Mouse (Mus musculus) cerebellum, adult 11 months (tissue): Measurements from ENCODE around the gene Slc7a12.

Experiments
- DNase-seq: peaks from one replicate; pipeline ENCODE4 v3.0.0; 2022

Slc7a12 gene

DNA sequence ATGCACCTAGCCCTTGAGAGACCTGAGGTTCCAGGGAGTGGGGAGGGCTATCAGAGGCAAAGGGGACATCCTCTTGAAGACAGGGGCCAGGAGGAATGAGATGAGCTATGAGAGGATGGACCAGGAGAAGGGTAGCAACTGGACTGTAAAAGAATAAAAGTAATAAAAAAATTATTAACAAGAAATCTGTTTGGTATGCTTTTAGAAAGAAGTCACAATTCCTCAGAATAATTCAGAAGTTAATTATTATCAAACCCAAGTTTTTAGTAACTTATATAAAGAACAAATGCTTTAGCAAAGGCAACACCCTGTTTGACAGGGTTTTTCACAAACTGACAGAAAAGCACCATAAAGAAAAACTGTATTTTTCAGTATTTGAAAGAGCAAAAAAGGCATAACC lies at the start of gene Slc7a12:
Gene Slc7a12 (plus strand): TSS at position 301 of the 400 bp plus-strand sequence.
- no peak for DNase-seq

DNA sequence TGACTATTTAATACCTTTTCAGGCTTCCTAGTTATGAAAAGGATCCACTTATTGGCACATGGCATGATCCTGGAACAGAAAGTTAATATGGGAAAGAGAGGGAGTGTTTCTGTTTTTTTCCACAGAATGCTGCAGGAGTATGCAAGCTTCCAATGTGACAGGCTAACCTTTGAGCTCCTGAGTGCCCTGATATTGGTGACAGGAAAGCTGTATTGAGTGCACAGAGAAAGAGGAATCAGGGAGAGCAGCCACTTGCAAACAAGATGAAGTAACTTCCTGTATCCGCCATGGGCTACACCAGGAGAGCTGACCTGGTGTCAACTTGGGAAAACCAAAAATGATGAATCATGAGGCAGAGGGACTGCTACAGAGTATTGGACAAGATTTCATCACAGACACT lies 48.1 kb upstream of the Slc7a12 start:
- DNase-seq, result no peak

DNA sequence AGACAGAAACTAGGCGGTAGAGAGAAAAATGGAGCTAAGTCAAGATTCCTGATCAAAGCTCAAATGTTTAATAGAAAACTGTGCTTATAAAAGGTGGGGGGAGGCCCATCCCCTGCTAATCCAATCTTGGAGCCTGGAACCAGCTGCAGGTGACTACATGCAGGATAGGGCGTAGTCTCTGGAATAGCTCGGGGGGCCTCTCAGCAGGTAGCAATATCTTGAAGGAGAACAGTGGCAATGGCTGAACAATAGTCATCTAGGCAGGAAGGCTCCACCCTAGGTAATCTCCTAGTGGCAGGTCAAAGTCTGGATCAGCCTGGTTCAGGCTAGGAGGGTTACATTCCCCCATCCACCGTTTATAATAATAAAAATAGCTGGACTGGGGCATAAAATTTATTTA lies 34.5 kb upstream of the Slc7a12 start:
- no peak for DNase-seq

- DNase-seq, result no peak
Observed at GRCm38 (mm10) chr3:14446691-14447090, 33.8 kb upstream of the Slc7a12 start.
